Mouse (Mus musculus) kidney, adult 2 months (tissue): ENCODE data around the gene Lmo7.

ENCODE experiments used
- CTCF ChIP-seq: fragments of 200-500 bp; conservative IDR thresholded peaks from 2 replicates; pipeline ENCODE4 v1.5.1; 2011; ENCODE audit warnings: low read depth, mild to moderate bottlenecking, control low read depth, low read length, moderate library complexity, mixed read lengths; ENCODE audit not compliant: insufficient read depth, insufficient read length
- POLR2A ChIP-seq: fragments of 200-500 bp; IDR thresholded peaks from one replicate; pipeline ENCODE4 v1.6.1; 2011; ENCODE audit warnings: low read depth, low read length, control low read depth

DNA sequence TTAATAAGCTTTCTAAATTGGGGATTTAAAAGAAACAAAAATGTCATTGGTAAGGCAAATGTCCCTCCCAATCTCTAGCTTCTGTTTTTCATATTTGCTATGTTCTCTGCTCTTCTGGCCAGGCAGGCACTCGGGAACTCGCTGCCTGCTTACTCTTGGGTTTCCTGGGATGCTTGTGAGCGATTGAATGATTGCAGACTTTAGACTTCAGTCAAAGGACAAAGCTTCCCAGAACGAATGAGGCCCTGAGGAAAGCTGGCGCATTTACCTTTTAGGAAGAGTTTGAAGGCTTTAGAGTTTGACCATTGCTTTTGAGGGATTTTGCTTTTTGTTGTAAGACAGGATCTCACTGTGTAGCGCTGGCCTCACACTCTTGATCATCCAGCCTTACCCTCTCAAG lies 42.1 kb upstream of the Lmo7 start:
- TF ChIP-seq CTCF, result no peak
- TF ChIP-seq POLR2A, result no peak
